Mouse (Mus musculus): ENCODE measurements around the gene Rnf212b. TPM values are rescaled to one million over a fixed set of nuclear protein-coding genes. Genes with fewer than 3 reads are reported as not detected.

Gene Rnf212b
- polyA plus RNA-seq, 1 experiment from 2014 or later = not detected

DNA sequence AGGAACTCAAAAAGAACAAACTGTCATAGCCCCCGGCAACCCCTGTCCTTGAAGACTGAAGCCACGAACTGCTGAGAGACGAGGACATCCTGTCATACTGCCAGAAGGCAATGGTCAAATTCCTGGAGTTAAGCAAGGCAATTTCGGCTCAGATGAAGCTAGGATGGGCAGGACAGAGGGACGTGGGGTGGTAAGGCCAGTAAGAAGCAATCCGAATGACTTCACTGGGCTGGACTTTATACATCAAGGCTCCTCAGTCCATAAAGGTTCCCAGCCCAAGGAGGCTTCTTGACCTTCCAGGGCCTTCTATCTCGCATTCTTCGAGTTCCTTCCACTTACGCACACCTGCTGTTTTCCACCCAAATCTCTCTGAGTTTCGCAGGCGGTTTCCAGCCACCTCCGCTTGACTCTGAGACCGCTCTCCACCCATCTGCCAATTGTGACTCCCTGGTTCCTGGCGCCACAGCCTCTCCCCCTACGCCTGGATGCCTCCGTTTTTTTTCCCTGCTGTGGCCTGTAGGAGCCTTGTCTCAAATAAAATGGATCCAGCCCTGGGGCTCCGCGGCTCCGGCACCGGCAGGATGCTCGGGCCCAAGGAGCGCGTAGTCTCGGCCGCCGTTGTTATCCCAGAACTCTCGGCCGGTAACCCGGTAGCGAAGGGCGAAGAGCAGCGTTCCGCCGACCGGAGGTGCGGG is 62.0 kb downstream of the Rnf212b start:
- Histone ChIP-seq H3K4me3 (ENCODE audit: low read depth, low read length) (peak overlapping the region; percentile 77), H3K4me2 (ENCODE audit: low read length) (peak overlapping the region; percentile 80), H3K9me3 (replicated peaks; ENCODE audit: control insufficient read depth, low read length, poor library complexity, severe bottlenecking) (no peaks in the 10 kb centered on the region), H3K9ac (ENCODE audit: low read depth, low read length) (peak overlapping the region; percentile 98), H3K27me3 (ENCODE audit: control insufficient read depth, insufficient read depth, low read depth, low read length) (no peaks in the 10 kb centered on the region), H3K4me1 (ENCODE audit: control insufficient read depth, insufficient read depth, low read length) (peaks cover 16% of the 10 kb centered on the region), H3K36me3 (ENCODE audit: control insufficient read depth, insufficient read depth, low read length) (peaks cover 2% of the 10 kb centered on the region; the same call in 1 of the 2 replicates), H3K27ac (ENCODE audit: low read length) (peak overlapping the region; percentile 96)
- ATAC-seq = peak; percentile 64
- WGBS = 1% methylated on average over 36 of the region's 36 CpGs

DNA sequence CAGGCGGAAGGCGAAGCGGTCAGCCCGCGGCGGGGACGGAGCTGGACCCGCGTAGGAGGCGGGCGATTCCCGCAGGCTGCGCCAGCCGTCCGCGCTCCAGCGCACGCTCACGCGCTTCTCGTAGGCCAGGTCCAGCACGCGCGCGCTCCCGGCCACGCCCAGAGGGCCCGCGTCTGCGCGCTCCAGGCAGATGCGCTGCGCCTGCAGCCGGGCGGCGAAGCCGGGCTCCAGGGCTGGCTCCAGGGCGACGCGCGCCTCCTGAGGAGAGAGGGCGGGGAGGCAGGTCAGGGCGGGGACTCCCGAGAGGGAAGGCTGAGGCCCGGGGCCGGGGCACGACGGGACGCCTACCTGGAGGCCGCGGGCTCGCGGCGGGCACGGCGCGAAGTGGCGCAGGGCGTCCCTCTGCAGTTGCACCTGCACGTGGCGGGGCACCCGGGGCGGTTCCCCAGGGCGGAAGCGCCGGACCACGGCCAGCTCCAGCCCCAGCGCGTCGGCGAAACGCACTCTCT is 62.7 kb downstream of the Rnf212b start:
- Histone ChIP-seq H3K27me3 (ENCODE audit: control insufficient read depth, insufficient read depth, low read depth, low read length) (no peaks in the 10 kb centered on the region), H3K4me1 (ENCODE audit: control insufficient read depth, insufficient read depth, low read length) (peaks cover 16% of the 10 kb centered on the region), H3K27ac (ENCODE audit: low read length) (peak overlapping the region; percentile 96), H3K4me2 (ENCODE audit: low read length) (peak overlapping the region; percentile 80), H3K9ac (ENCODE audit: low read depth, low read length) (peak overlapping the region; percentile 98), H3K36me3 (ENCODE audit: control insufficient read depth, insufficient read depth, low read length) (no peaks in the 10 kb centered on the region), H3K9me3 (replicated peaks; ENCODE audit: control insufficient read depth, low read length, poor library complexity, severe bottlenecking) (no peaks in the 10 kb centered on the region), H3K4me3 (ENCODE audit: low read depth, low read length) (peak overlapping the region; percentile 77)
- ATAC-seq = peak; percentile 92
- WGBS = under 1% methylated on average over 65 of the region's 72 CpGs

DNA sequence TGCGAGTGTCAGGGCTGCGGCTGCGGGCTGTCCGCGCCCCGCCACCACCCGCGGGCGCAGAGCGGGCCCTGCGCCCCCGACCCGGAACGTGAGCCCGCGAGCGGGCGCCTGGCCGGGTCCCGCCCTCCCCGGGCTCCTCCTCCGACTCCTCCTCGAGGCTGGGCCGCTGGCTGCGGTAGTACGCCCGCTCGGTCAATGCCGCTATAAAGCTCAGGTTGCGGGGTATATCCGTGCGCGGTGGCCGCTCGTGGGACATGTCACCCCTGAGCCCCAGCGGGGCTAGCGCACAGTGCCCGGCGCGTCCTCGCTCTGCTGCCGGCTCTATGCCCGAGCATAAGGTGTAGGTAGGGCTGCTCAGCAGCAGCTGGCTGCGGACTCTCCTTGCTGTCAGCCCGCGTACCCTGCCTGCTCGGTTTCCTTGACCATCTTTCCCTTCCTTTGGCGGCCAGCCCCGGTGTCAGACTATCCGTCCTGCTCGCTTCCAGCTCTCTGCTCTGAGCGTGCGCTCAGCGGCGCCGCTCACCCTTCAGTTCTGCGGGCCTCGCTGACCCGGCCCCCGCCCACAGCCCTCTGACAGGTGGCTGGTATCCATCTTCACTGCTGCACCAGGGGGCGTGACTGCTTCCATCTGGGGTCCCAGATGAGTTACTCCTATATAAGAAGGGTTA is 63.2 kb downstream of the Rnf212b start, which contains the start of gene Ppp1r3e:
Ppp1r3e (minus strand) TSS at position 503 of the 668 bp plus-strand sequence.
- Histone ChIP-seq H3K9me3 (replicated peaks; ENCODE audit: control insufficient read depth, low read length, poor library complexity, severe bottlenecking) (no peaks in the 10 kb centered on the region), H3K36me3 (ENCODE audit: control insufficient read depth, insufficient read depth, low read length) (no peaks in the 10 kb centered on the region), H3K4me2 (ENCODE audit: low read length) (peak within 1 kb of the TSS; percentile 80), H3K4me3 (ENCODE audit: low read depth, low read length) (peak within 1 kb of the TSS; percentile 77), H3K9ac (ENCODE audit: low read depth, low read length) (peak within 1 kb of the TSS; percentile 98), H3K27ac (ENCODE audit: low read length) (peak within 1 kb of the TSS; percentile 96), H3K27me3 (ENCODE audit: control insufficient read depth, insufficient read depth, low read depth, low read length) (no peaks in the 10 kb centered on the region), H3K4me1 (ENCODE audit: control insufficient read depth, insufficient read depth, low read length) (peaks cover 16% of the 10 kb centered on the region)
- 0% methylated on average over 50 of the region's 61 CpGs for WGBS
- ATAC-seq = peak; percentile 82

DNA sequence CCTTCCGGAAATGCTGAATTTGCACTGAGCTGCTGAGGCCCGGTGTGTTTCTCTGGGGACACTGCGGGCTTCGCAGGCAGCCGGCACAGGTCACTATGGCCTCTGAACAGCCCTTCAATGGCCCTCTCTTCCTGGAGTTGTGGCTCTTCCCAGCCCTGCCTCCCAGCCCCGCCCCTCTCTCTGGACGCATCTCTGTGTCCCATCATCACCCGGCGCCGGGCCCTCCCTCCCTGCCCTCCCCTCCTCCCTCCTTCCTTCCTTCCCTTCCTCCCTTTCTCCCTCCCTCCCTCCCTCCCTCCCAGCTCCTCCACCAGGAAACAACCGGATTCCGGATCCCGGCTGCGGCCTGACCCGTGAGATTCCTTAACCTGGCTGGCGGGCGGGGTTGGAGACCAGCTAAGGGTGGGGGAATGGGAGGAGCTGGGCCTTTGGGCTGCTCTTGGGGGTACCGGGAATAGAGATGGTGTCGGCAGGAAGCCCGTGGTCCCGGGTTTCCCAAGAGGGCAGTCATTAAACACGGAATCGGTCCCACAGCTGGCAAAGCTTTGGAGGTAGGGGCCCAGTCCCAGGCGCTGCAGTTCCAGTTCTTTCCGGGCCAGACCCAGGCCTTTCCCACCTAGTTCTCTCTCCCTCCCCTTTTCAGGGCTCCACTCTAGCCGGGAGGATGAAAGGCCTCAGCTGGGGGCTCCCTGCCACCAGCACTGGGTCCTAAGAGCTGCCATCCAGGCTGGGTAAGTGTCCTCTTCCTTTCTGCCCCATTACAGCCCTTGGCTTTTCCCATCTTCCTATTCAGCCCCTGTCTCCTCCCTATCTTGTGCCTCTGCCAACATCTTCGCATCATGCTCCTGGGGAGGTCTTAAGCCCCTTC is 69.4 kb downstream of the Rnf212b start, which contains the start of the genes Bcl2l2 and Gm20521:
Bcl2l2 (plus strand) TSS at position 224 of the 868 bp plus-strand sequence.
Gm20521 (plus strand) TSS at position 288 of the 868 bp plus-strand sequence.
- peak within 1 kb of the TSS; percentile 78 for H3K9ac ChIP-seq (ENCODE audit: low read depth, low read length)
- H3K4me1 ChIP-seq (ENCODE audit: control insufficient read depth, insufficient read depth, low read length) = peaks cover 17% of the 10 kb centered on the region
- H3K27me3 ChIP-seq (ENCODE audit: control insufficient read depth, insufficient read depth, low read depth, low read length) = no peaks in the 10 kb centered on the region
- H3K9me3 ChIP-seq (replicated peaks; ENCODE audit: control insufficient read depth, low read length, poor library complexity, severe bottlenecking) = no peaks in the 10 kb centered on the region
- H3K27ac ChIP-seq (ENCODE audit: low read length) = peak within 1 kb of the TSS; percentile 87
- H3K4me2 ChIP-seq (ENCODE audit: low read length) = peak within 1 kb of the TSS; percentile 76
- peak within 1 kb of the TSS; percentile 60 for H3K4me3 ChIP-seq (ENCODE audit: low read depth, low read length)
- no peaks in the 10 kb centered on the region for H3K36me3 ChIP-seq (ENCODE audit: control insufficient read depth, insufficient read depth, low read length)
- 0% methylated on average over 25 of the region's 27 CpGs for WGBS
- ATAC-seq = peak; percentile 87

DNA sequence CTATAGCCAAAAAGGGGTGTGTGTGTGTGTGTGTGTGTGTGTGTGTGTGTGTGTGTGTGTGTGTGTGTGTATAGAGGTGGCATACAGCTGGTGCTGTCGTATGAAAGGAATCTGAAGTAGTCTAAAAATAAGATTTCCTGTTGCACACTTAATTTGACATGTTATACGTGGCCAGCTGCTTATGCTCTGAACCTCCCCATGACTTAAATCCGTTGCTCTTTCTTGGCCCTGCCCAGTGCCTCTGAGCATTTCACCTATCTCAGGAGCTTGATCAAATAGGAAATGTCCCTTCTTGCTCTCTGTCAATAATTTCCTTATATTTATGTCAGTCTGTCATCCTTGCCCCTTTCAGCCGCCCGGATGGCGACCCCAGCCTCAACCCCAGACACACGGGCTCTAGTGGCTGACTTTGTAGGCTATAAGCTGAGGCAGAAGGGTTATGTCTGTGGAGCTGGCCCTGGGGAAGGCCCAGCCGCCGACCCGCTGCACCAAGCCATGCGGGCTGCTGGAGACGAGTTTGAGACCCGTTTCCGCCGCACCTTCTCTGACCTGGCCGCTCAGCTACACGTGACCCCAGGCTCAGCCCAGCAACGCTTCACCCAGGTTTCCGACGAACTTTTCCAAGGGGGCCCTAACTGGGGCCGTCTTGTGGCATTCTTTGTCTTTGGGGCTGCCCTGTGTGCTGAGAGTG is 70.2 kb downstream of the Rnf212b start:
- H3K9me3 ChIP-seq (replicated peaks; ENCODE audit: control insufficient read depth, low read length, poor library complexity, severe bottlenecking) = no peaks in the 10 kb centered on the region
- peaks cover 17% of the 10 kb centered on the region for H3K4me1 ChIP-seq (ENCODE audit: control insufficient read depth, insufficient read depth, low read length)
- H3K9ac ChIP-seq (ENCODE audit: low read depth, low read length) = peak overlapping the region; percentile 78
- no peaks in the 10 kb centered on the region for H3K36me3 ChIP-seq (ENCODE audit: control insufficient read depth, insufficient read depth, low read length)
- no peak; the same call in 1 of the 2 replicates for ATAC-seq
- no peaks in the 10 kb centered on the region for H3K27me3 ChIP-seq (ENCODE audit: control insufficient read depth, insufficient read depth, low read depth, low read length)
- peak overlapping the region; percentile 87 for H3K27ac ChIP-seq (ENCODE audit: low read length)
- peak overlapping the region; percentile 76 for H3K4me2 ChIP-seq (ENCODE audit: low read length)
- 28% methylated on average over 21 of the region's 21 CpGs for WGBS
- H3K4me3 ChIP-seq (ENCODE audit: low read depth, low read length) = peak overlapping the region; percentile 60

DNA sequence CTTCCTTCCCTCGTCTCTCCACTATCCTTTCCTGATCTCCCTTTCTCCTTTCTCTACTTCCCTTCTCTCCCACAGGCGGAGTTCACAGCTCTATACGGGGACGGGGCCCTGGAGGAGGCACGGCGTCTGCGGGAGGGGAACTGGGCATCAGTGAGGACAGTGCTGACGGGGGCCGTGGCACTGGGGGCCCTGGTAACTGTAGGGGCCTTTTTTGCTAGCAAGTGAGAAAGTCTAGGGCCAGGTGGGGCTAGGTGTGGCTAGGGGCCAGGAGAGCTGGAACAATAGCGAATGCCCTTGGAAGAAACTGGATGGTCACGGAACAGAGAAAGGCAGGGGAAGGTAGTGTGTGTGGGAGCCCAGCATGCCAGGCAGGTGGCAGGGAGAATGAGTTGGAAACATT is 71.4 kb downstream of the Rnf212b start:
- no peak for ATAC-seq
- Histone ChIP-seq H3K9ac (ENCODE audit: low read depth, low read length) (no peak overlapping the region), H3K4me3 (ENCODE audit: low read depth, low read length) (no peak overlapping the region), H3K27ac (ENCODE audit: low read length) (no peak overlapping the region), H3K4me2 (ENCODE audit: low read length) (no peak overlapping the region; the same call in 1 of the 2 replicates), H3K27me3 (ENCODE audit: control insufficient read depth, insufficient read depth, low read depth, low read length) (no peaks in the 10 kb centered on the region), H3K36me3 (ENCODE audit: control insufficient read depth, insufficient read depth, low read length) (no peaks in the 10 kb centered on the region), H3K4me1 (ENCODE audit: control insufficient read depth, insufficient read depth, low read length) (peaks cover 17% of the 10 kb centered on the region), H3K9me3 (replicated peaks; ENCODE audit: control insufficient read depth, low read length, poor library complexity, severe bottlenecking) (no peaks in the 10 kb centered on the region)
- 92% methylated on average over 11 of the region's 11 CpGs for WGBS

DNA sequence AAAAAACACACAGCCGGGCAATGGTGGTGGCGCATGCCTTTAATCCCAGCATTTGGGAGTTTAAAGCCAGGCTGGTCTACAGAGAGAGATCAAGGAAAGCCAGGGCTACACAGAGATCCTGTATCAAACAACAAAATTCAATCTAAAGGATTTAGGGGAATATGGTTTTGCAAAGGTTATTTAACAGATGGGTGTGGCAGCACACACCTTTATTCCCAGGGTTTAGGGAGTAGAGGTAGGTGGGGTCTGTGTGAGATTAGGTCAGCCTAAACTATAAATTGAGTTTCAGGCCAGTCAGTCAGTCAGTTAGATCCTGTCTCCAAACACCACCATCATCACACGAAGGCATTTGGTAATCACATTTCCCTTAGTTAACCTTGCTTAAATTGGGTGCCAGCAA is 78.3 kb downstream of the Rnf212b start, which contains the start of gene Pabpn1:
Pabpn1 (plus strand) TSS at position 301 of the 400 bp plus-strand sequence.
- WGBS = 93% methylated on average over 3 of the region's 3 CpGs
- no peaks in the 10 kb centered on the region for H3K27me3 ChIP-seq (ENCODE audit: control insufficient read depth, insufficient read depth, low read depth, low read length)
- no peak within 1 kb of the TSS for H3K9ac ChIP-seq (ENCODE audit: low read depth, low read length)

DNA sequence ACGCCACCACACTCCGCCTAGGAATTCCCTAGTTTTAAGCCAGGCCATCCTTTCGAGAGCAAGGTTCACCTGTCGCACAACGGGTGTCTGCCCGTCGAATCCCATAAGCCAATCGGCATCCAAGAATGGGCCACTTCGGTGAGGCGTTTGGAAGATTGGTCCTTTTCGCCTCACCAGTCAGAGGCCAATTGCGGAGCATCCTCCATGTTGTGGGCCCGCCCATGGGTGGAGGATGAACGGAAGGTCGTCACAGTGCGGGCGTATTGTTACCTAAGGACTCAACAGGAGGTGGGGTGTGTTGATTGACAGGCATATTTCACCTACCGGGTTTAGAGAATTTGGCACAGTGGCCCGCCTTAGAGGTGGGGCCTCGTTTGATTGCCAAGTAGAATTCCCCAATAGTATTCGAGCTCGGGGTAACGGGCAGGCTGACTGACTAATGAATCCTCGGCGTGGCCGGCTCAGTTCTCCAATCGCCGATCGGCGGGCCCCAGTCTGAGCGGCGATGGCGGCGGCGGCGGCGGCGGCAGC is 79.8 kb downstream of the Rnf212b start:
- Histone ChIP-seq H3K27me3 (ENCODE audit: control insufficient read depth, insufficient read depth, low read depth, low read length) (no peaks in the 10 kb centered on the region), H3K9ac (ENCODE audit: low read depth, low read length) (peak overlapping the region; percentile 99), H3K4me2 (ENCODE audit: low read length) (peak overlapping the region; percentile 42), H3K4me3 (ENCODE audit: low read depth, low read length) (peak overlapping the region; percentile 95), H3K36me3 (ENCODE audit: control insufficient read depth, insufficient read depth, low read length) (peaks cover 14% of the 10 kb centered on the region), H3K9me3 (replicated peaks; ENCODE audit: control insufficient read depth, low read length, poor library complexity, severe bottlenecking) (no peaks in the 10 kb centered on the region), H3K27ac (ENCODE audit: low read length) (peak overlapping the region; percentile 98), H3K4me1 (ENCODE audit: control insufficient read depth, insufficient read depth, low read length) (peaks cover 17% of the 10 kb centered on the region)
- ATAC-seq = peak; percentile 98
- under 1% methylated on average over 38 of the region's 38 CpGs for WGBS

More for the DNA sequence above, 78.3 kb downstream of the Rnf212b start, which contains the start of gene Pabpn1:
- Histone ChIP-seq H3K4me1 (ENCODE audit: control insufficient read depth, insufficient read depth, low read length) (peaks cover 17% of the 10 kb centered on the region), H3K4me2 (ENCODE audit: low read length) (peak within 1 kb of the TSS; percentile 42), H3K36me3 (ENCODE audit: control insufficient read depth, insufficient read depth, low read length) (peaks cover 7% of the 10 kb centered on the region), H3K9me3 (replicated peaks; ENCODE audit: control insufficient read depth, low read length, poor library complexity, severe bottlenecking) (no peaks in the 10 kb centered on the region), H3K4me3 (ENCODE audit: low read depth, low read length) (peak within 1 kb of the TSS; percentile 38), H3K27ac (ENCODE audit: low read length) (peak within 1 kb of the TSS; percentile 78)
- no peak for ATAC-seq

Data from midbrain, embryonic 16.5 days (tissue).